Mouse (Mus musculus): ENCODE measurements around the gene Plpp7. TPM values are rescaled to one million over a fixed set of nuclear protein-coding genes. Genes with fewer than 3 reads are reported as not detected.

The Plpp7 gene
- total RNA-seq, 1 experiment from 2014 or later: 3.0 TPM

DNA sequence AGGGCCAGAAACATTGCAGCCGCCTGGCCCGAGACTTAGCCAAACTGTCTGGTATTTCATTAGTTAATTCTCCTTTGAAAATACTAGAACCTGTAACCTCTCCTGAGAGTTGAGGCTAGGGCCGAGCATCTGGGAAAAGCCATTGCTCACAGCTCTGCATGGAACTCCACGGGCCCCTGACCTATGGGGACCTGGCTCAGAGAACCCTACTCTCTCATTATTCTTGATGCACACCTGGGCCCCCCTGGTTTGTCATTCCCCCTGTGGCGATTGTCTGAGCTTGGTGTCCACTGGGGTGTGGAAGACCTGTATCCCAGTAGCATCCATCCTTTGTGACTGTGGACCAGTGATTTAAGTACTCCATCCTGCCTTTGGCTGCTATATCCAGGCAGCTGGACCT lies 44.0 kb downstream of the Plpp7 start:
- no peak for DNase-seq

DNA sequence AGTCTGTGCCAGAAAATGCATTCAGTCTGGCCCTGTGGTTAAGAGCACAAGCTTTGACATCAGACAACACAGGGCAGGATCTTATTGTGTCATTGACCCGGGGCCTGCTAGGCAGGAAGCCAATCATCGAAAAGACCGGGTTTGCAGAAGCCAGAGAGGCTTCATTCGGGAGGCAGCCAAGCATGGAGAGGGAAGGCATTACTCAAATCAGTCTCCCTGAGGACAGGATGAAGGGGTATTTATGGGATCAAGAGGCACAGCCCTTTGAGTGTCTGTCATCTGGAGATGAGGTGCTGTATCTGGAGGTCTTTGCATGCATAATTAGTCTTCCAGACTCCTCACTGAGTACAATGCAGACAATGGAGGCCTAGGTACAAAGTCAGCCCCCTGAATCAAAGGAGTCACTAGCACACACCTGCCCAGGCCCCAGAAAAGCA lies 45.2 kb downstream of the Plpp7 start:
- peak; percentile 57 for DNase-seq

DNA sequence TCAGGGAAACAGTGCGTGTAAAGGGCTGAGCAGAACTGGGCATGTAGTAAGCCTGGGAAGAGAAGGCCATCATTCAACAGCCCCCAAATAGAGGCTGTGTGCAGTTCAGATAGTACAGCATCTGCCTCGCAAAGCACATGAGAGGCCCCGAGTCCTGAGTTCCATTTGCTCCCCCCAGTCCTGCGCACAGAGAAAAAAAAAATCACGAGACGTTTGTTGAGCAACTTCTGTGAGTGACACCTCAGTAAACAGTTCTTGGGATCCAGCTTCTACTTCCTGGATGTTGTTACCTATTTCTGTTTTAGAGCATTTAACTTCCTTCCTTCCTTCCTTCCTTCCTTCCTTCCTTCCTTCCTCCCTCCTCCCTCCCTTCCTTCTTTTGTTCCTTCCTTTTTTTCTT lies 46.3 kb downstream of the Plpp7 start:
- DNase-seq: no peak

- DNase-seq: no peak
Measured at GRCm38 (mm10) chr2:32142368-32142767, 47.0 kb downstream of the Plpp7 start.

DNA sequence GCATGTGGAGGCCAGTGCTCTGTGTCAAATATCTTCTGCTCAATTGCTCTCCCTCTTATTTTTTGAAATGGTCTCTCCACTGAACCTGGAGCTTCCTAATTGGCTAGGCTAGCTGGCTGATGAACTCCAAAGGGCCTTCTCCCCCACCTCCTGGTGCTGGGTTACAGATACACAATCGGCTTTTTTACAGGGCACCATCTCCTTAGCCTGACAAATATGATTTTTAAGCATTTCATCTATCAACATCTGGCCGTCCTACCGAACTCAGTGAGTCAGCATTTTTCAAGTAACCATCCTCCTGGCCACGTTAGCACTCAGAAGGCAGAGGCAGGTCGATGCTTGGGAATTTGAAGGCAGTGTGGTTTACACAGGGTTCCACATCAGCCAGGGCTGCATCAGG lies 49.3 kb downstream of the Plpp7 start:
- DNase-seq: no peak

- DNase-seq: peak; percentile 74
Measured at GRCm38 (mm10) chr2:32146617-32147162, 51.4 kb downstream of the Plpp7 start.

DNA sequence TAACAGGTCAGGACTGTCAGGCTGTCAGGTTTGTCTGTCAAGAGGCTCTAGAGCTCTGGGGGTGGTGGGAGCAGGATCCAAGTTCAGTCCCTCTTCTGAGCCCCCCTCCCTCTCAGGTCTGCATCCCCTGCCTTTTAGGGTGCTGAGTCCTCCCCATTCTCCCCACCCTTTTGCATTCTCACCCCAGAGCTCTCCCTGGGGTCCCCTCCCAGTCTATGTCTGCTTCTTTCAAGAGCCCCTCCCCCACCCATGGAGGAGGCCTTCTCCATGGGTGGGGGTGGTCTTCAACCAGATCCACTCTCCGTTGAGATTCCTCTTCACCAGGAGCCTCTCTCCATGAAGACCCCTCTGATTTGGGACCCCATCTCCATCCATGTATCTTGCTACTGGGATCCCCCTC lies 54.8 kb downstream of the Plpp7 start:
- no peak for DNase-seq

DNA sequence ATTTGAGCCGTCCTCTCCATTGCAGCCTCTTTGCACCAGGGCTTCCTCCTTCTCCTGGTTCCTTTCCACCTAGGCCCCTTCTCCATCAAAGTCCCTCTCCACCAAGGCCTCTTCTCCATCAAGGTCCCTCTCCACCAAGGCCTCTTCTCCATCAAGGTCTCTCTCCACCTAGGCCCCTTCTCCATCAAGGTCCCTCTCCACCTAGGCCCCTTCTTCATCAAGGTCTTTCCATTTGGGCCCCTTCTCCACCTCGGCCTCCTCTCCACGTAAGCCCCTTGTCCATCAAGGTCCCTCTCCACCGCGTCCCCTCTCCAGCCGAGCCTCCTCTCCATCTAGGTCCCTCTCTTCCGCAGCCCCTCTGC lies 55.2 kb downstream of the Plpp7 start:
- DNase-seq: no peak

- peak; percentile 86 for DNase-seq
Measured at GRCm38 (mm10) chr2:32150924-32151659, 55.8 kb downstream of the Plpp7 start, which contains the start of gene Prrc2b. Gene Prrc2b (plus strand): TSS chr2:32151082.

- DNase-seq: peak; percentile 65
Measured at GRCm38 (mm10) chr2:32151660-32152366, 56.5 kb downstream of the Plpp7 start.

DNA sequence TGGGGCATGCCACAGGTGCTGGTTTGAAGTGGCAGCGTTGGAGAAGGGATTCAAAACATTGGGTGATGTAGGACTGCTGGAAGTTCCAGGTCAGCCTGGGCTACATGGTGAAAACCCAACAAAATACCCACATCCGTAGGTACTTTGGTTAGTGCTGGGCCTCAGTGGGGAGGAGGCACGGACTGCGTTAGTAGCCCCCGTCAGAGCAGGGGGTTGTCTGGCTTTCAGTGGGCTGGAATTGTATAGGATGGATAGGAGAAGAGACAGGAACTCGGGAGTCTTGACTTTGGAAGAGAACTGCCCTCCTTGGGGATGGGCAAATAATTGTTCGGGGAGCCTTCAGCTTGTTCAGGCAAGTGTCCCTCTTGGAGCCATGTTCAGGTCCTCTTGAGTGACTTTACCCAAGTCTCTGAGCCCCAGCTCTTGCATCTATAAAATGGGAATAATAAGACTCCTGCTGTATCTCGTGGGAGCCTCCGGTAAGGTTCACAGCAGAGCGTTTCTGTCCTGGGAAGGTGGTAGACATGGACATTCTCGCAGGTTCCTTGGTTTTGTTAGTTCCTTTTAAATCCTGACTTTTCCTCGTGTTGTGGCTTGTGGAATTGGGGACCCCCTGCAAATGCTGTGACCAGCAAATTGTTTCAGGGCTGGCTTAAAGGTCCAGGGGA lies 57.2 kb downstream of the Plpp7 start:
- no peak for DNase-seq

DNA sequence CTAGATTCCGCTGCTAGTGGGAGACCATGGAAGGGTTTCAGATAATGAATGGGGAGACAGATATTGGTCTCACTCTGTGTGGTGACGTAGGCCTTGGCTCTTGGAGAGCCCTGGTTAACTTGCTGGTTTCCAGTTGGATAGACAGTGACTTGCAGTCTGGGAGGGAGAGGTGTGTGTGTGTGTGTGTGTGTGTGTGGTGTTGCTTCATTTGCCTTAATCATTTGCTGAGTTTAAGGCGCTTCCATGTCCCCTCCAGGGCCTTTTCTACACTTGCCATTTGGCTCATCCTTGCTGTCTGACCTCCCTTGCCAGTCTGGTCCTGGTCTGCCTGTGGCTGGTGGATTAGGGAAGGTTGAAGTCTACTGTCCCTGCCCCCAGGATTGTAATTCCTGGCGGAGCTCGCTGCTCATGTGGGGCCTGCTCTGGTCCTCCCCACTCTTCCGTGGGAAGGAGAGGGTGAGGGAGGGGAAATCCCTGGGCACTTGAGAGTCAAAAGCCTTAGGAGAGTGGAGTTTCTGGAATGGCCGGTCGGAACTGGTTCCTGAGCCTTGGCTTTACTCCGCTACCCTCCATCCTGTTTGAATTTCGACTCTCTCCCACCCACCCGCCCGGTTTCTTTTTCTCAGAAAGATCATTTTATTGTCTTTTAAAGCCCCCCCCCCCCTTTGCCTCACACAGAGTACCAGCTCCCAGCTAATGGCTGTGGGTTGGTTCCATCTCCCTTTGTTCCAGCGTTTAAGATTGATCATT lies 57.9 kb downstream of the Plpp7 start:
- peak; percentile 45 for DNase-seq

- no peak for DNase-seq
Measured at GRCm38 (mm10) chr2:32153791-32154119, 58.4 kb downstream of the Plpp7 start.

DNA sequence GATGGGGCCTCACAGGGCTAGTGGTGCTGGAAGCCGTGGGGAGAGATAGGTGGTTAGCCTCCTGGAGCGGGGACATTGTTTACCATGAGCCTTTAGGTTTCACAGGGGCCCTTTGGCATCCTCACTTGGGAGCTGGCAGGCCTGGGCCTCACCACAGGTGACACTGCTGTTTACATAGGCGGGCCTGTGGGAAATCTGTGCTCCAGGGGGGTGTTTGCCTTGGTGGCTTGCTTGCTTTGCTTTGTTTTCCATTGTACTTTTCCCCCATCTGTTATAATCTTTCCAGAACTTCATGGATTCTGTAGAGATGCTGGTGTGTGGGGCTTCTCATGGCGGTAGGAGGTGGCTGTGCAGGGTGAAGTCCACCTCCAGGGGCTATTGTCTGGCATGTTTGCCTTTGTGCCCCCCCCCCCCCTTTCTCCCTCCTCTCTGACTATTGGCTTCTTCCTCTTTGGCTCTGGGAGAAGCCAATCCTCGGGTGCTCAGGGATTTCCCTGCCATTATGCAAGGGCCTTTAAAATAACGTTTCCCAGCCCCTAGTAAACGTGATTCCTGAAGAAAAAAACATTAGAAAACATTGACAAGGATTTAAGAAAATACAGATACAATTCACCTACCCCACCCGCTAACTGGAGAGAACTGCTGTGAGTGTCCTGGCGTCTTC lies 59.1 kb downstream of the Plpp7 start:
- DNase-seq: no peak

DNA sequence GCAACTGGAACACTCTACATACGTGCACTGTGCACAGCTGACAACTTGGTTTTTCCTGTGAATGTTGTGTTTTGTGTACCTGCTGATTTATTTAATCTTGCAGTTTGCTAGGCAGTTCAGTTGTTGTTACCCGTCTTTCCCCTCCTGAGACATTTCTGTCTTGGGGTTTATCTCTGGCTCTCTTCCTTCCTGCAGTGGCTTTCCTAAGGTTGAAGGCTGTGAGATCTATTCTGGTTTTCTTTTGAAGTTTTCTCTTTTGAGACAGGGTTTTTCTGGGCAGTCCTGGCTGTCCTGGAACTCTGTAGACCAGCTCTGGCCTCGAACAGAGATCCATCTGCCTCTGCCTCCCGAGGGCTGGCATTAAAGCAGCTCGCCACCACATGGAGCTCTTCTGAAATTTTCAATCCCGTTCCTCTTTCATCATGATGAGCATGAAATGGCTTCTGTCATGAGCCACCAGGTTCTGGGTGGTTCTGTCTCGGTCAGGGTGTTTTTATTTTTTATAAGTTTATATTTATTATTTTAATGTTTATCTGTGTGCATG lies 59.7 kb downstream of the Plpp7 start:
- DNase-seq: no peak

DNA sequence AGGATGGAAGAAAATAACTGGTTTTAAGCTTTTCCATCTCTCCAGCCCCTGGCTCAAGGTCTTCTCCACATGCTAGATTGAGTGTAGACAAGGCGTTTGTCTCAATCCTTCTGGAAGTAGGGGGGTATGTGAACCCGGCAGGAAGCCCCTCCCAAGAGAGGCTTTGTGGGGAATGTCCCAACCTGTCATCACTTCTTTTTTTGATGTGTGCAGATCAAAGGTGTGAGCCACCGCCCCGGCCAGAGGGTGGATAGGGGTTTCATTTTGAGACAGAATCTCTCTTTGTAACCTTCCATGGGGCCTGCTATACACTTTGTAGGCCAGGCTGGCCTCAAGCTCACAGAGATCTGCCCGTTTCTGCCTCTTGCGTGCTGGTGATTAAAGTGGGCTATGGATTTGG lies 60.3 kb downstream of the Plpp7 start:
- no peak for DNase-seq

- no peak for DNase-seq
Measured at GRCm38 (mm10) chr2:32156645-32157044, 61.3 kb downstream of the Plpp7 start.

DNA sequence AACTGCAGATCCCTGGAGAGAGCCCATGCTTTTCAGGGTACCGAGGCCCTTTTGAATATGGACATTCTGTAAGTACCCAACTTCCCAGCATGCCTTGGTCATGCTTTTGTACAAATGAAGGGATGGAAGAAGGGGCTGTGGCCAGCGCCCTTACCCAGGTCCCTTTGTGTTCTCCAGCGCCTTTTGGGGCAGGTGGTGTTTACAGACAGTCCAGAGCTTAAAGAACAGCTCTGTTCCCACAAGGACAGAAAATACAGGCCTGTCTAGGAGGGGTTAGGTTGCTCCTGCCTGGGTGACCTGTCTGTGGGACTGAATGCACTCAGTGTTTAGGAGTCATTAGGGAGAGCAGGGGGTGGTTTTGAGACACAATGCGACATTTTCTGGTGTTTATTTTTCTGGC lies 62.0 kb downstream of the Plpp7 start:
- DNase-seq: no peak

- no peak for DNase-seq
Measured at GRCm38 (mm10) chr2:32158616-32159239, 63.4 kb downstream of the Plpp7 start.
